Mouse (Mus musculus) testis, adult 2 months (tissue): ENCODE data around the gene Heatr5a. TPM values are rescaled to one million over a fixed set of nuclear protein-coding genes. Genes with fewer than 3 reads are reported as not detected.

Source experiments
- H3K27ac ChIP-seq: fragments of 200-500 bp; 2 replicates; pipeline ENCODE4 v1.5.1; 2012; ENCODE audit warnings: low read depth, low read length; ENCODE audit not compliant: control insufficient read depth, insufficient read depth
- H3K27me3 ChIP-seq: fragments of 200-500 bp; 2 replicates; pipeline ENCODE4 v1.6.1; 2012; ENCODE audit warnings: mild to moderate bottlenecking, low read length, moderate library complexity; ENCODE audit not compliant: control insufficient read depth, insufficient read depth
- H3K36me3 ChIP-seq: fragments of 200-500 bp; 2 replicates; pipeline ENCODE4 v1.6.1; 2012; ENCODE audit warnings: mild to moderate bottlenecking, low read length; ENCODE audit not compliant: control insufficient read depth, insufficient read depth
- H3K4me1 ChIP-seq: fragments of 200-500 bp; 2 replicates; pipeline ENCODE4 v1.6.1; 2012; ENCODE audit warnings: low read length; ENCODE audit not compliant: control insufficient read depth, insufficient read depth
- H3K4me3 ChIP-seq: fragments of 200-500 bp; 2 replicates; pipeline ENCODE4 v1.5.1; 2012; ENCODE audit warnings: low read depth, mild to moderate bottlenecking, low read length, moderate library complexity, mixed read lengths; ENCODE audit not compliant: control insufficient read depth
- CTCF ChIP-seq: fragments of 200-500 bp; IDR thresholded peaks from 2 replicates; pipeline ENCODE4 v1.5.1; 2012; ENCODE audit warnings: low read depth, mild to moderate bottlenecking, inconsistent platforms, low read length, moderate library complexity; ENCODE audit not compliant: control insufficient read depth, insufficient read depth, insufficient replicate concordance
- POLR2A ChIP-seq: fragments of 200-500 bp; IDR thresholded peaks from 2 replicates; pipeline ENCODE4 v1.6.1; 2012; ENCODE audit warnings: low read depth, mild to moderate bottlenecking, inconsistent platforms, low read length, moderate library complexity; ENCODE audit not compliant: control insufficient read depth
- polyA plus RNA-seq: library from polyadenylated mRNA; depleted of rRNA; stranded (reverse); fragments of >200 nt; gene quantifications from 2 replicates; pipeline ENCODE4 v1.2.3, GENCODE M21; 2012

Gene Heatr5a
- polyA plus RNA-seq, 1 experiment: 19.6 TPM

DNA sequence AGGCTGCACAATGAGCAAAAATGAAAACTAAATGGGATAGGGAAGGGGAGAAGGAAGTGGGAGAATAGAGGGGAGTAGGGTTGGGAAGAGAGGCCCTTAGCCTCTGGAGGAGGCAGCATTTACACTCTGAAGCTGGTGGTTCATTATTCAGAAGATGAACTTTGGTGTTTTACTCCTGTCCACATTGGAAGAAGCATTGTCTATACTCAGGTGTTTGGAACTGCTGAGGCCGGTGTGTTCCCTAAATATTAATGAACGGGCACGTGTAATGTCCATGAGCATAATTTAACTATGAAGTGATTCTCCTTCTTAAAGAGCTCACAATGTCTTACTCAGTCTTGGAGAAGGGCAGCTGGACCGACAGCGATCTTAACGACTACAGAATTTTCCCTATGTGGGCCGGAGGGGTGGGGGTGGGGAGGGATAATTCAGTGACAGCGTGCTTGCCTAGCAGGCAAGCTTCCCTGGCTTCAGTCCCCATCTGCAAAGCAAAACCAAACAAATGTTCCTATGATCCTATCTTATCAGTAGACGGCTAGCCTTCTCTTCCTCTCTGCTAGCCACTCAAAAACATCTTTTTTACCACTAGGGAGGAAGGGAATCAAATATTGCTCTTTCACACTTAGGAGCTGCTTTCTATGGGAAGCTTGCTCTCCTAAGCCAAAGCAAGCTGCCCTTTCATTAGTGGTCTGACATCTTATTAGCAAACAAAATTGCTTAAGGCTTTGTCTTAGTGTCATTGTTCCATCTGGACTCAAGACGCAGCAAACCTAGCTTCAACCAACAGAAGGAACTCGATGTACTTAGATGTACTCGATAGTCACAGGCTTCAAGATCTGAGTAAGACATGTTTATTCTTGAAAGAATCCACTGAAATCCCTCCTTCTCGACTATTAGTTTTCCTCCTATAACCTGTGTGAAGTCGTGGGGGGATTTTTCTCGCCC is 127.3 kb downstream of the Heatr5a start:
- no peak for TF ChIP-seq POLR2A
- TF ChIP-seq CTCF: no peak
- H3K36me3 ChIP-seq: no peaks in the 10 kb centered on the region
- no peak overlapping the region for H3K4me3 ChIP-seq
- peak overlapping the region; percentile 94 for H3K27ac ChIP-seq
- peaks cover 16% of the 10 kb centered on the region for H3K4me1 ChIP-seq
- no peaks in the 10 kb centered on the region for H3K27me3 ChIP-seq

DNA sequence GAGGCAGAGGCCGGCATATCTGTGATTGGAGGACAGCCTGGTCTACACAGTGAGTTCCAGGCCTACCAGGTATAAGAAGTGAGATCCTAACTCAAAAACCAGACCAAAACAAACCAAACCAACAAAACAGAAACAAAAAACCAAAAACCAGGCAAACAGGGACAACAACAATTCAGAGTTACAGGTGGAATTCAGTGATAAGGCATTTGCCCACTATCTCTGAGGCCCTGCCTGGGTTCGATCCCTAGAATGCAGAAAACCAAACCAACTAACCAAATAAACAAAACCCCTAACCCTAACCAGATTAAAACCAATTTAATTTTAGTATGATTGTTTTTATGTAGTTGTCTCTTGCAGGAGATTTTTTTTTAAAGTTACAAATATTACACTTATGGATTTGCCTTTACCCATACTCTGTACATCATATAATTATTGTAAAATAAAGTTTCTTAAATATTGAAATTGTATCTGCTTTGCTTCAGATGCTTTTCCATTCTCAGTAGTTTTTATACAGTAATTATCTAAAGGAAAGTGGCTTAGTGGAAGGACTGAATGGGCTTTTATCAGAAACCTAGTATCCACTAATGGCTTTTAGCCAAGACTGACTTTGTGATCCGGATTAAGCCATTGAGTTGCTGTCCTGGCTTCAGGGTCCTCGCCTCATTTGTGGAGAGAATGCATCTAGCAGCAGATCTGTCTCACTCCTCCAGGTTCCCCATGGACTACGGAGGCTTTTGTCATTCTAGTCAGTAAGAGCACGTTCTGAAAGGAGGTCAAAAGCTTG is 128.8 kb downstream of the Heatr5a start:
- TF ChIP-seq CTCF (no peak), POLR2A (no peak)
- Histone ChIP-seq H3K4me3 (no peak overlapping the region), H3K27ac (no peak overlapping the region), H3K36me3 (no peaks in the 10 kb centered on the region), H3K4me1 (peaks cover 16% of the 10 kb centered on the region), H3K27me3 (no peaks in the 10 kb centered on the region)

DNA sequence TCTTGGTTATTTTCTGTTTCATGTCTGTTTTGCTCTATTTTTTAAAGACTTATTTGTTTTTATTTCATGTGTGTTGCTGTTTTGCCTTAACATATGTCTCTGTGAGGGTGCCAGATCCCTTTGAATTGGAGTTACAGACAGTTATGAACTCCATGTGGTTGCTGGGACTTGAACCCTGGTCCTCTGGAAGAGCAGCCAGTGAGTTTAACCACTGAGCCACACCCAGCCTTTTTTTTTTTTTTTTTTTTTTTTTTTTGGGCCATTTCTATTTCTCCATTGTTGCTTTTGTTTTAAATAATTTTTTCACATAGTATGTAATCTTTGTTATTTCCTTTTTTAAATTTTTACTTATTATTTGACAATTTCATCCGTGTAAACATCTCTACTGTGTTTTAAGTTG is 131.3 kb downstream of the Heatr5a start:
- Histone ChIP-seq H3K4me3 (no peak overlapping the region), H3K27ac (no peak overlapping the region), H3K36me3 (no peaks in the 10 kb centered on the region), H3K4me1 (peaks cover 12% of the 10 kb centered on the region), H3K27me3 (no peaks in the 10 kb centered on the region)
- TF ChIP-seq POLR2A: no peak
- TF ChIP-seq CTCF: no peak

- H3K36me3 ChIP-seq: no peaks in the 10 kb centered on the region
- H3K27ac ChIP-seq: no peak overlapping the region
- H3K27me3 ChIP-seq: no peaks in the 10 kb centered on the region
- H3K4me3 ChIP-seq: no peak overlapping the region
- H3K4me1 ChIP-seq: no peaks in the 10 kb centered on the region
- no peak for TF ChIP-seq POLR2A
- TF ChIP-seq CTCF: no peak
Observed at GRCm38 (mm10) chr12:51835219-51835618, 135.9 kb downstream of the Heatr5a start.

- H3K27ac ChIP-seq: no peak overlapping the region
- H3K36me3 ChIP-seq: no peaks in the 10 kb centered on the region; the same call in 1 of the 2 replicates
- no peak overlapping the region for H3K4me3 ChIP-seq
- no peaks in the 10 kb centered on the region for H3K4me1 ChIP-seq
- TF ChIP-seq CTCF (no peak), POLR2A (no peak)
- H3K27me3 ChIP-seq: no peaks in the 10 kb centered on the region
Observed at GRCm38 (mm10) chr12:51831931-51832330, 139.2 kb downstream of the Heatr5a start.

DNA sequence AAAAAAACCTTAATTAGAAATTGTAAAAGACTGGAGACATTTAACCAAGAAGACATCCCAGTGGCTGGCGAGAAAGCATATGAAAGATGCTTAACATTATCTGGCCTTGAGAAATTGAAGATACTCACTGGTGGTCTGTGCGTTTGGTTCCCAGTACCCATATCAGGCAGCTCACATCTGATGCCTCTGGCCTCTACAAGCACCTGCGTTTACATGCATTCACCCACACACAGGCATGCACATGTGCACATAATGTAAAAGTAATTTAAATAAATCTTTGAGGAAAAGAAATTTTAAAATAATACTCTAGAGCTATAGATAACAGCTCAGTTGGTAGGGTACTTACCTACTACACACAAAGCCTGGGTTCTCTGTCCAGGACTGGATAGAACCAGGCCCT is 139.8 kb downstream of the Heatr5a start:
- TF ChIP-seq POLR2A: no peak
- no peak for TF ChIP-seq CTCF
- H3K27me3 ChIP-seq: no peaks in the 10 kb centered on the region

DNA sequence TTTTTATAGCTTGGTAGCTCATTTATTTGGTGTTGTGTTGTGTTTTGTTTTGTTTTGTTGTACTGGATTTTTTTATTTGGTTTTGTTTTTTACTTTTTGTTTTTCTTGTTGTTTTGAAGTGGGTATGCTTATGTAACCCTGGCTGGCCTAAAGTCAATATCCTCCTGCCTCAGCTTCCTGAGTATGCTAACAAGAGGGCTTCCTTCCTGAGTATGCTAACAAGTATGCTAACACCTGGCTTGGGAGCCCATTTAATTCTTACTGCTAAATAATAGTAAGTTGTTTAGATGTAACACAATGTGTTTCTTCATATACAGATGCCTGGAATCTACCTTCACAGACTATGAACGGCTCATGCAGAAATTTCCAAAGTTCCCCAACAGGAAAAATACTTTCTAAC is 140.4 kb downstream of the Heatr5a start:
- Histone ChIP-seq H3K4me3 (no peak overlapping the region), H3K4me1 (no peaks in the 10 kb centered on the region), H3K36me3 (no peaks in the 10 kb centered on the region; the same call in 1 of the 2 replicates), H3K27me3 (no peaks in the 10 kb centered on the region), H3K27ac (no peak overlapping the region)
- no peak for TF ChIP-seq CTCF
- no peak for TF ChIP-seq POLR2A

More for the DNA sequence above, 139.8 kb downstream of the Heatr5a start:
- Histone ChIP-seq H3K4me3 (no peak overlapping the region), H3K36me3 (no peaks in the 10 kb centered on the region; the same call in 1 of the 2 replicates), H3K4me1 (no peaks in the 10 kb centered on the region), H3K27ac (no peak overlapping the region)
